Mouse (Mus musculus): ENCODE data around the gene Fbxo31. TPM values are rescaled to one million over a fixed set of nuclear protein-coding genes. Genes with fewer than 3 reads are reported as not detected.

Gene Fbxo31
- total and polyA plus RNA-seq, 3 experiments, result 16.0 to 35.3 TPM; not detected in 1

GRCm38 (mm10) chr8:121551065-121551985 lies 27.3 kb downstream of the Fbxo31 start:
- no peaks in the 10 kb centered on the region; a peak in 1 of 4 replicates for H3K36me3 ChIP-seq (ENCODE audit: control insufficient read depth in 1 of 2, insufficient read depth in 2 of 2, low read length in 2 of 2)
- DNase-seq (ENCODE audit: low read depth, low spot score), result no peak
- no peaks in the 10 kb centered on the region for H3K9me3 ChIP-seq (replicated peaks; ENCODE audit: insufficient read depth, low read length)
- H3K27ac ChIP-seq (ENCODE audit: control insufficient read depth, low read depth, low read length), result no peak overlapping the region
- no peak overlapping the region for H3K4me3 ChIP-seq (ENCODE audit: control insufficient read depth in 1 of 2, insufficient read depth in 1 of 2, low read depth in 2 of 2, low read length in 2 of 2)
- H3K9ac ChIP-seq (ENCODE audit: control insufficient read depth, low read depth, low read length, poor library complexity, severe bottlenecking), result no peak overlapping the region
- TF ChIP-seq GATA1 (IDR thresholded peaks at IDR 0.05; ENCODE audit: low read depth, low read length), result no peak
- TF ChIP-seq GABPA (IDR thresholded peaks at IDR 0.05; ENCODE audit: low read depth, low read length), result no peak
- TF ChIP-seq HCFC1 (IDR thresholded peaks at IDR 0.05; ENCODE audit: low read depth, low read length), result no peak
- no peak for TF ChIP-seq E2F4 (IDR thresholded peaks at IDR 0.05; ENCODE audit: borderline replicate concordance, low read depth, low read length)
- TF ChIP-seq ETS1 (IDR thresholded peaks at IDR 0.05; ENCODE audit: low read depth, low read length), result no peak
- no peak for TF ChIP-seq TBP (IDR thresholded peaks at IDR 0.05; ENCODE audit: low read depth, low read length)
- no peaks in the 10 kb centered on the region for H3K27me3 ChIP-seq (ENCODE audit: control insufficient read depth in 1 of 2, insufficient read depth in 2 of 2, low read length in 2 of 2)
- no peaks in the 10 kb centered on the region for H3K79me2 ChIP-seq (ENCODE audit: control insufficient read depth, insufficient read depth, low read length, poor library complexity)
- no peaks in the 10 kb centered on the region for H3K4me1 ChIP-seq (ENCODE audit: control insufficient read depth in 1 of 2, insufficient read depth in 2 of 2, low read length in 2 of 2)

- Histone ChIP-seq H3K9me3 (replicated peaks; ENCODE audit: insufficient read depth, low read length) (no peaks in the 10 kb centered on the region), H3K27ac (ENCODE audit: control insufficient read depth, low read depth, low read length) (no peak overlapping the region), H3K9ac (ENCODE audit: control insufficient read depth, low read depth, low read length, poor library complexity, severe bottlenecking) (no peak overlapping the region), H3K27me3 (ENCODE audit: control insufficient read depth in 1 of 2, insufficient read depth in 2 of 2, low read length in 2 of 2) (no peaks in the 10 kb centered on the region), H3K79me2 (ENCODE audit: control insufficient read depth, insufficient read depth, low read length, poor library complexity) (no peaks in the 10 kb centered on the region), H3K4me1 (ENCODE audit: control insufficient read depth in 1 of 2, insufficient read depth in 2 of 2, low read length in 2 of 2) (no peaks in the 10 kb centered on the region), H3K4me3 (ENCODE audit: control insufficient read depth in 1 of 2, insufficient read depth in 1 of 2, low read depth in 2 of 2, low read length in 2 of 2) (no peak overlapping the region), H3K36me3 (ENCODE audit: control insufficient read depth in 1 of 2, insufficient read depth in 2 of 2, low read length in 2 of 2) (no peaks in the 10 kb centered on the region)
- DNase-seq (ENCODE audit: low read depth, low spot score), result no peak
- TF ChIP-seq SMC3 (IDR thresholded peaks at IDR 0.05; ENCODE audit: low read depth, low read length) (no peak), POLR2A (IDR thresholded peaks at IDR 0.05; ENCODE audit: control insufficient read depth in 1 of 2, insufficient read depth in 1 of 2, low read depth in 1 of 2, low read length in 2 of 2, poor library complexity in 1 of 2) (no peak; a peak in 1 of 4 replicates), TCF12 (IDR thresholded peaks at IDR 0.05; ENCODE audit: low read depth, low read length) (no peak)
These were observed 28.6 kb downstream of the Fbxo31 start for GRCm38 (mm10) chr8:121550056-121550455.

- no peaks in the 10 kb centered on the region for H3K27me3 ChIP-seq (ENCODE audit: control insufficient read depth in 1 of 2, insufficient read depth in 2 of 2, low read length in 2 of 2)
- peak; percentile 80 for DNase-seq (ENCODE audit: low read depth, low spot score)
- no peak overlapping the region for H3K27ac ChIP-seq (ENCODE audit: control insufficient read depth, low read depth, low read length)
- H3K9ac ChIP-seq (ENCODE audit: control insufficient read depth, low read depth, low read length, poor library complexity, severe bottlenecking), result no peak overlapping the region
- no peaks in the 10 kb centered on the region for H3K4me1 ChIP-seq (ENCODE audit: control insufficient read depth in 1 of 2, insufficient read depth in 2 of 2, low read length in 2 of 2)
- no peaks in the 10 kb centered on the region for H3K79me2 ChIP-seq (ENCODE audit: control insufficient read depth, insufficient read depth, low read length, poor library complexity)
- H3K9me3 ChIP-seq (replicated peaks; ENCODE audit: insufficient read depth, low read length), result no peaks in the 10 kb centered on the region
- H3K36me3 ChIP-seq (ENCODE audit: control insufficient read depth in 1 of 2, insufficient read depth in 2 of 2, low read length in 2 of 2), result no peaks in the 10 kb centered on the region
- H3K4me3 ChIP-seq (ENCODE audit: control insufficient read depth in 1 of 2, insufficient read depth in 1 of 2, low read depth in 2 of 2, low read length in 2 of 2), result no peak overlapping the region
- TF ChIP-seq UBTF (IDR thresholded peaks at IDR 0.05; ENCODE audit: borderline replicate concordance, insufficient read depth, low read depth, low read length) (no peak), RCOR1 (IDR thresholded peaks at IDR 0.05; ENCODE audit: low read depth, low read length) (no peak), NRF1 (IDR thresholded peaks at IDR 0.05; ENCODE audit: insufficient read depth, low read depth, low read length, poor library complexity, severe bottlenecking) (no peak), RAD21 (IDR thresholded peaks at IDR 0.05; ENCODE audit: low read depth, low read length) (peak; percentile 90), CHD1 (IDR thresholded peaks at IDR 0.05; ENCODE audit: low read depth, low read length) (no peak), SMC3 (IDR thresholded peaks at IDR 0.05; ENCODE audit: low read depth, low read length) (peak; percentile 83), MYC (IDR thresholded peaks at IDR 0.05; ENCODE audit: low read depth, low read length) (no peak), USF1 (IDR thresholded peaks at IDR 0.05; ENCODE audit: low read depth, low read length) (no peak), CTCF (IDR thresholded peaks at IDR 0.05 in 2 of 3, conservative IDR thresholded peaks at IDR 0.05 in 1 of 3; ENCODE audit: control insufficient read depth in 1 of 3, insufficient read depth in 1 of 3, low read depth in 2 of 3, low read length in 3 of 3, poor library complexity in 1 of 3, severe bottlenecking in 1 of 3) (peak; percentile 90 to 93 (median 92)), POLR2AphosphoS5 (IDR thresholded peaks at IDR 0.05; ENCODE audit: borderline replicate concordance, low read depth, low read length) (no peak), POLR2AphosphoS2 (IDR thresholded peaks at IDR 0.05; ENCODE audit: low read length) (no peak), POLR2A (IDR thresholded peaks at IDR 0.05; ENCODE audit: control insufficient read depth in 1 of 2, insufficient read depth in 1 of 2, low read depth in 1 of 2, low read length in 2 of 2, poor library complexity in 1 of 2) (no peak), EP300 (IDR thresholded peaks at IDR 0.05; ENCODE audit: low read depth in 1 of 2, low read length in 2 of 2) (no peak), MAFK (IDR thresholded peaks at IDR 0.05; ENCODE audit: borderline replicate concordance, low read depth, low read length) (no peak), ZC3H11A (IDR thresholded peaks at IDR 0.05; ENCODE audit: low read depth, low read length) (peak; percentile 77), GATA1 (IDR thresholded peaks at IDR 0.05; ENCODE audit: low read depth, low read length) (no peak), KAT2A (conservative IDR thresholded peaks at IDR 0.05; ENCODE audit: low read depth, low read length) (no peak), ZNF384 (IDR thresholded peaks at IDR 0.05; ENCODE audit: low read depth, low read length) (no peak)
These were observed 31.5 kb downstream of the Fbxo31 start for GRCm38 (mm10) chr8:121547132-121547531.

Measured in MEL (cell line).